Mouse (Mus musculus) neural tube, embryonic 13.5 days (tissue): Measurements from ENCODE around the gene Kbtbd4. TPM values are rescaled to one million over a fixed set of nuclear protein-coding genes. Genes with fewer than 3 reads are reported as not detected.
"Not testable (repeated sequence)": the region's sequence is repeated elsewhere in the genome, so short reads cannot be mapped to it uniquely, and the experiment has no call there.

Experiments
- ATAC-seq: fragments of 200-750 bp; cut with Nextera tagmentation; 2 replicates; pipeline ENCODE4 v1.8.0; 2017; ENCODE audit warnings: low read depth, mild to moderate bottlenecking, moderate TSS enrichment, moderate library complexity
- H3K27ac ChIP-seq: fragments of 300-500 bp; sonication (generic); replicated peaks from 2 replicates; pipeline ENCODE4 v1.5.1; 2015; ENCODE audit warnings: moderate library complexity, mild to moderate bottlenecking, inconsistent platforms
- H3K27me3 ChIP-seq: fragments of 300-500 bp; sonication (generic); 2 replicates; pipeline ENCODE4 v1.6.1; 2015; ENCODE audit warnings: mild to moderate bottlenecking, inconsistent platforms
- H3K36me3 ChIP-seq: fragments of 300-500 bp; sonication (generic); 2 replicates; pipeline ENCODE4 v1.6.1; 2015; ENCODE audit warnings: mild to moderate bottlenecking, inconsistent platforms
- H3K4me1 ChIP-seq: fragments of 300-500 bp; sonication (generic); replicated peaks from 2 replicates; pipeline ENCODE4 v1.6.1; 2015; ENCODE audit warnings: inconsistent platforms
- H3K4me2 ChIP-seq: fragments of 300-500 bp; sonication (generic); 2 replicates; pipeline ENCODE4 v1.6.1; 2015; ENCODE audit warnings: inconsistent platforms, mild to moderate bottlenecking, moderate library complexity
- H3K4me3 ChIP-seq: fragments of 300-500 bp; sonication (generic); 2 replicates; pipeline ENCODE4 v1.5.1; 2015; ENCODE audit warnings: mild to moderate bottlenecking, inconsistent platforms
- H3K9ac ChIP-seq: fragments of 300-500 bp; sonication (generic); 2 replicates; pipeline ENCODE4 v1.6.1; 2015; ENCODE audit warnings: moderate library complexity, mild to moderate bottlenecking, inconsistent platforms
- H3K9me3 ChIP-seq: fragments of 300-500 bp; sonication (generic); 2 replicates; pipeline ENCODE4 v1.6.1; 2016; ENCODE audit warnings: inconsistent platforms
- WGBS: fragments of 180-500 bp; shearing (Covaris S2); methylation state at CpG from one replicate; pipeline ENCODE4 v1.1.7; 2015; 5-methylcytosine and 5-hydroxymethylcytosine counted together
- polyA plus RNA-seq: library from polyadenylated mRNA; unstranded; fragments of >200 nt; fragmentation: Nextera tagmentation; extraction: Ambion mirVana; gene quantifications from 2 replicates; pipeline ENCODE4 v1.2.1, GENCODE M21; 2015

The Kbtbd4 gene
- polyA plus RNA-seq, 1 experiment from 2014 or later = 51.6 TPM

GRCm38 (mm10) chr2:90881824-90882223 lies 22.7 kb upstream of the Kbtbd4 start:
- peaks cover 41% of the 10 kb centered on the region for H3K4me1 ChIP-seq
- H3K4me3 ChIP-seq = no peak overlapping the region
- peaks cover 22% of the 10 kb centered on the region for H3K27me3 ChIP-seq
- H3K9me3 ChIP-seq = no peaks in the 10 kb centered on the region
- H3K9ac ChIP-seq = no peak overlapping the region
- no peaks in the 10 kb centered on the region for H3K36me3 ChIP-seq
- H3K27ac ChIP-seq = no peak overlapping the region
- 82% methylated on average over 2 of the region's 2 CpGs for WGBS
- no peak for ATAC-seq
- H3K4me2 ChIP-seq = no peak overlapping the region

GRCm38 (mm10) chr2:90885218-90886041 lies 19.1 kb upstream of the Kbtbd4 start, which contains the start of gene C1qtnf4:
TSS of gene C1qtnf4 (plus strand) at chr2:90885860.
- peaks cover 60% of the 10 kb centered on the region for H3K4me1 ChIP-seq
- H3K36me3 ChIP-seq = no peaks in the 10 kb centered on the region
- peak within 1 kb of the TSS; percentile 95 for H3K27ac ChIP-seq
- H3K4me2 ChIP-seq = peak within 1 kb of the TSS; percentile 79
- peaks cover 50% of the 10 kb centered on the region for H3K27me3 ChIP-seq
- H3K9me3 ChIP-seq = no peaks in the 10 kb centered on the region
- H3K4me3 ChIP-seq = peak within 1 kb of the TSS; percentile 66
- peak; percentile 76 for ATAC-seq
- 1% methylated on average over 45 of the region's 45 CpGs for WGBS
- peak within 1 kb of the TSS; percentile 90 for H3K9ac ChIP-seq

DNA sequence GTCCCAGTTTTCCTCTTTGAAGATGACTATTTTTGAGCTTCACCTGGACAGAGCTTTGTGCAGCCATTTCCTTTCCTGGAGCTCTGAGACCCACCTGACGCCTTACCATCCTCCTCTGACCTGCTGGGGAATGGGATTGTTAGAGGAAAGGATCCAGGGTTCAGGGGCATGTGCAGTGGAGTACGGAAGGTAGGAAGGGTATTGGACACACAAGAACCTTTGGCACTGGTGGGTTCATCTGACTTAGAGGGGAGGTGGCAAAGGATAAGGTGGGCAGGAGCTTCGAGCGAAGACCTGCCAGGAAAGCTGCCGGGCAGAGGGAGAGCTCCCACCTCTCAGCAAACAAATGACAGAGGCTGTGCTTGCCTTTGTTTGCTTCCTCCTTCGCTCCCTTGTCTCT lies 18.1 kb upstream of the Kbtbd4 start:
- H3K27ac ChIP-seq = peak overlapping the region; percentile 95
- H3K4me1 ChIP-seq = peaks cover 61% of the 10 kb centered on the region
- no peak for ATAC-seq
- peaks cover 50% of the 10 kb centered on the region for H3K27me3 ChIP-seq
- H3K36me3 ChIP-seq = 0 out of 2 replicates have a peak, but pooled peaks cover 2% of the 10 kb centered on the region
- peak overlapping the region; percentile 90 for H3K9ac ChIP-seq
- no peaks in the 10 kb centered on the region for H3K9me3 ChIP-seq
- peak overlapping the region; percentile 79 for H3K4me2 ChIP-seq
- peak overlapping the region; percentile 66 for H3K4me3 ChIP-seq
- WGBS = 19% methylated on average over 6 of the region's 6 CpGs

GRCm38 (mm10) chr2:90887627-90888026 lies 16.9 kb upstream of the Kbtbd4 start:
- 70% methylated on average over 5 of the region's 5 CpGs for WGBS
- Histone ChIP-seq H3K4me2 (peak overlapping the region; percentile 79), H3K4me3 (peak overlapping the region; percentile 66), H3K36me3 (peaks cover 10% of the 10 kb centered on the region; the same call in 1 of the 2 replicates), H3K4me1 (peaks cover 61% of the 10 kb centered on the region), H3K9me3 (no peaks in the 10 kb centered on the region), H3K27me3 (peaks cover 50% of the 10 kb centered on the region), H3K27ac (0 out of 2 replicates have a peak overlapping the region, but pooled peaks have one; percentile 95), H3K9ac (peak overlapping the region; percentile 90)
- ATAC-seq = no peak

DNA sequence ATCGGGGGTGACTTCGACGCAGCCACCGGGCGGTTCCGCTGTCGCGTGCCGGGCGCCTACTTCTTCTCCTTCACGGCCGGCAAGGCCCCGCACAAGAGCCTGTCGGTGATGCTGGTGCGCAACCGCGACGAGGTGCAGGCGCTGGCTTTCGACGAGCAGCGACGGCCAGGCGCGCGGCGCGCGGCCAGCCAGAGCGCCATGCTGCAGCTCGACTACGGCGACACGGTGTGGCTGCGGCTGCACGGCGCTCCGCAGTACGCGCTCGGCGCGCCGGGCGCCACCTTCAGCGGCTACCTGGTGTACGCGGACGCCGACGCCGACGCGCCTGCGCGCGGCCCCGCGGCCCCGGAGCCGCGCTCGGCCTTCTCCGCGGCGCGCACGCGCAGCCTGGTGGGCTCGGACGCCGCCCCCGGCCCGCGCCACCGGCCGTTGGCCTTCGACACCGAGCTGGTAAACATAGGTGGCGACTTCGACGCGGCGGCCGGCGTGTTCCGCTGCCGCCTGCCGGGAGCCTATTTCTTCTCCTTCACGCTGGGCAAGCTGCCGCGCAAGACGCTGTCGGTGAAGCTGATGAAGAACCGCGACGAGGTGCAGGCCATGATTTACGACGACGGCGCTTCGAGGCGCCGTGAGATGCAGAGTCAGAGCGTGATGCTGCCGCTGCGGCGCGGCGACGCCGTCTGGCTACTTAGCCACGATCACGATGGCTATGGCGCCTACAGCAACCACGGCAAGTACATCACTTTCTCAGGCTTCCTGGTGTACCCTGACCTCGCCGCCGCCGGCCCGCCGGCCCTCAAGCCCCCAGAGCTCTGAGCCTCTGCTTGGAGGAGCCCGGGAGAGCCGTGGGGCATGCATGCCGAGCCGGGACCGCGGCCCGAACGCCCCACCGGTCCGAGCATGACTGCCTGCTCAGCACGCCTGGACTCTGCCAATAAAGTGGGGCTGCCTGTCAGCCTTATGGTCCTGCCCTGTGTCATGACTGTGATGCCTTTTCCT lies 14.7 kb upstream of the Kbtbd4 start:
- peaks cover 43% of the 10 kb centered on the region for H3K27me3 ChIP-seq
- H3K36me3 ChIP-seq = peaks cover 28% of the 10 kb centered on the region
- H3K9ac ChIP-seq = peak overlapping the region; percentile 71
- 3% methylated on average over 109 of the region's 133 CpGs for WGBS
- H3K27ac ChIP-seq = peak overlapping the region; percentile 78
- peak; percentile 64 for ATAC-seq
- H3K9me3 ChIP-seq = no peaks in the 10 kb centered on the region
- H3K4me2 ChIP-seq = peak overlapping the region; percentile 79
- H3K4me3 ChIP-seq = peak overlapping the region; percentile 47
- peaks cover 53% of the 10 kb centered on the region for H3K4me1 ChIP-seq

DNA sequence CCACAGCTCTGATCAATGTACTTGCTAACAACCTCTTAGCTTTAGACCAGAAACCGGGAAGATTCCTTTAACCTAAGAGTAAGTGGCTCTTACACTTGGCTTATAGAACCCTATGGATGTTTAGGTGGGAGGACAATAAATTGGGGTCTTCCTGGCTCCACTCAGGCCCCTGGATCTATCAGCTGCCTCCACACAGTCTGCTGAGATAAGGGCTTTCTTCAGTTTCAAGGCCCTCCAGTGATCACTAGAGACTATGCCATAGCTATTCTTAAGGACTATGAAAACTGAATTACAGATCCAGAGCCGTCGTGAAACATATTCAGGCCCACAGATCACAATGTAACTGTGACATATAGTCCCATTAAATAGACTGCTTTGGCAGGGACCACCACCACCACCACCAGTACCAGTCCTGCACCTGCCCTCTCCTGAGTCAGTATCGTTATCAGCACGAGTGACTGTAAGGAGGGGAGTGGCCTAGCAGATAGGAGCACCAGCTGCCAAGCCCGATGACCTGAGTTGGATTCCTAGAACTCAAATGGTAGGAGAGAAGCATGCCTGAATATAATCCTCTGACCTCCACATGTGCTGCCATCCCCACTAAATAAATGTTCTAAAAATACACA lies 10.8 kb upstream of the Kbtbd4 start:
- Histone ChIP-seq H3K4me3 (no peak overlapping the region), H3K4me1 (peaks cover 23% of the 10 kb centered on the region), H3K36me3 (peaks cover 68% of the 10 kb centered on the region), H3K27me3 (peaks cover 8% of the 10 kb centered on the region), H3K4me2 (no peak overlapping the region), H3K9me3 (no peaks in the 10 kb centered on the region), H3K9ac (no peak overlapping the region), H3K27ac (no peak overlapping the region)
- 83% methylated on average over 6 of the region's 6 CpGs for WGBS
- ATAC-seq = no peak

DNA sequence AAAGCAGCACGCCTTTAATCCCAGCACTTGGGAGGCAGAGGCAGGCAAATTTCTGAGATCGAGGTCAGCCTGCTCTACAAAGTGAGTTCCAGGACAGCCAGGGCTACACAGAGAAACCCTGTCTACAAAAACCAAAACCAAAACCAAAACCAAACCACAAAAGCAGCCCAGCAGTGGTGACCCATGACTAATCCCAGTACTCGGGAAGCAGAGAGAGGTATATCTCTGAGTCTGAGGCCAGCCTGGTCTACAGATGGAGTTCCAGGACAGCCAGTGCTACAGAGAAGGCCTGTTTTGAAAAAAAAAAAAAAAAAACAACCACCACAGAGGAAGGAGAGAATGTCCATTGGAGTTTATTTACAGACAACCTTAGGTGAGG lies 10.3 kb upstream of the Kbtbd4 start:
- H3K27ac ChIP-seq, H3K9me3 ChIP-seq, H3K9ac ChIP-seq, ATAC-seq, H3K27me3 ChIP-seq, H3K4me3 ChIP-seq, H3K4me2 ChIP-seq: not testable (repeated sequence)
- WGBS = 93% methylated on average over 3 of the region's 3 CpGs
- Histone ChIP-seq H3K36me3 (peaks cover 73% of the 10 kb centered on the region), H3K4me1 (peaks cover 18% of the 10 kb centered on the region)

DNA sequence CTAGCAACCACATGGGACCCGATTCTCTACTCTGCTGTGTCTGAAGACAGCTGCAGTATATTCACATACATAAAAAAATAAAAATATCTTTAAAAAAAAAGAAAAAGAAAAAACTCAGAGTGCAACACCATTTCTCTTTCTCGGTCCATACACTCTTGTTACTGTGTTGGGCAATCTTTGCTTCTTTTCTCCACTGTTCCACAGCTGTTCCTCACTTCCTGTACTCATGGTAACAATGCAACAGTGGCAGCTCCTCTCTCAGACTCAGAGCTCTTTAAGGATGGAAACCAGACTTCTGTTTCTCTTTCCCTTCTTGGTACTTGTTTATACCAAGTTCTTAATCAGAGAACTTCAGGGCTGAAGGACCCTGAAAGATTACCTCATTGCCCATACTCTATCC lies 1.1 kb upstream of the Kbtbd4 start:
- H3K27me3 ChIP-seq = no peaks in the 10 kb centered on the region
- peak overlapping the region; percentile 85 for H3K4me2 ChIP-seq
- 0 out of 2 replicates have a peak overlapping the region, but pooled peaks have one; percentile 5 for H3K27ac ChIP-seq
- peak overlapping the region; percentile 97 for H3K9ac ChIP-seq
- peaks cover 37% of the 10 kb centered on the region for H3K4me1 ChIP-seq
- ATAC-seq = no peak
- peaks cover 53% of the 10 kb centered on the region for H3K36me3 ChIP-seq
- peak overlapping the region; percentile 95 for H3K4me3 ChIP-seq
- H3K9me3 ChIP-seq = no peaks in the 10 kb centered on the region
- 92% methylated on average over 2 of the region's 2 CpGs for WGBS

DNA sequence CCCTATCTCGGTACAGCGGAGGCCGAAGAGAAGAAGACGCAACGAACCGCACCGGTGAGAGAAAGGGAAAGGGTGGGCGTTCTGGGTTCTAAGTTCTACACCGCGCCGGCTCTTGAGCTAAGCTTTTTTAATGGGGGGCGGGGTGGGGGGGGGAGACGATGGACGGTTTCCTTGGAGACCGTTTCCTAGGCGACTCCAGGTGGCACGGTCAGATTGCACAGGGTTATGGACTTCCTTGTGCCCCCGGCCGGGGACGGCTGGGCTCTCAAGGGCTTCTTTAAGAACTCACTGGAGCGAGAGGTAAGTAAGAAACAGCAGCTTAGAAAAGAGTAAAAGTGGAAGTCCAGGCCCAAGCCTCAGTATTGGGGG lies 300 bp downstream of the Kbtbd4 start:
- Histone ChIP-seq H3K9ac (peak overlapping the region; percentile 97), H3K36me3 (peaks cover 56% of the 10 kb centered on the region), H3K4me1 (peaks cover 37% of the 10 kb centered on the region), H3K27me3 (no peaks in the 10 kb centered on the region), H3K27ac (peak overlapping the region; percentile 96), H3K9me3 (no peaks in the 10 kb centered on the region), H3K4me3 (peak overlapping the region; percentile 95), H3K4me2 (peak overlapping the region; percentile 85)
- peak; percentile 75 for ATAC-seq
- 0% methylated on average over 21 of the region's 21 CpGs for WGBS

DNA sequence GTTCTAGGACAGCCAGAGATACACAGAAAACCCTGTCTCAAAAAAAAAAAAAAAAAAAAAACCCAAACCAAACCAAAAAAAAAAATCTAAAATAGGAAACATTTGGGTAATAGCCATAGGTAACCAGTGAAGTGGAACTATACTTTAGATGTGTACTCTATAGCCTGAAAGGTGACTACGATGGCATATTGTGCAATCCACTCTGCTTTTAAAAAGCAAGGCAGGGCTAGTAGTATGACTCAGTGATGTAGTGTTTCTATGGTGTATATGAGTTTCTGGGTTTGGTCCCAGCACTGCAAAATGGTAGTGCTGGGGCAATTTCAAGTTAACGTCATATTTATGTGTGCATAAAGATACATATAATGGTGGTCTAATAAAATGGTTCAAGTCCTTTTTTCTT lies 2.2 kb downstream of the Kbtbd4 start:
- 100% methylated on average over 2 of the region's 2 CpGs for WGBS
- Histone ChIP-seq H3K4me1 (peaks cover 37% of the 10 kb centered on the region), H3K36me3 (peaks cover 61% of the 10 kb centered on the region), H3K27me3 (no peaks in the 10 kb centered on the region), H3K4me3 (no peak overlapping the region), H3K27ac (no peak overlapping the region), H3K4me2 (no peak overlapping the region), H3K9ac (no peak overlapping the region), H3K9me3 (no peaks in the 10 kb centered on the region)
- ATAC-seq = no peak

- WGBS = 86% methylated on average over 1 of the region's 1 CpGs
- Histone ChIP-seq H3K27me3 (no peaks in the 10 kb centered on the region), H3K4me2 (no peak overlapping the region), H3K4me1 (peaks cover 39% of the 10 kb centered on the region), H3K4me3 (no peak overlapping the region), H3K27ac (no peak overlapping the region), H3K36me3 (peaks cover 69% of the 10 kb centered on the region), H3K9ac (no peak overlapping the region), H3K9me3 (no peaks in the 10 kb centered on the region)
- no peak for ATAC-seq
Observed at GRCm38 (mm10) chr2:90910861-90911260, 6.3 kb downstream of the Kbtbd4 start.
